Mouse (Mus musculus): ENCODE measurements around the gene Rrp9. TPM values are rescaled to one million over a fixed set of nuclear protein-coding genes. Genes with fewer than 3 reads are reported as not detected.

The Rrp9 gene
- total and polyA plus RNA-seq, 3 experiments: 315 to 395 TPM; not detected in 1

DNA sequence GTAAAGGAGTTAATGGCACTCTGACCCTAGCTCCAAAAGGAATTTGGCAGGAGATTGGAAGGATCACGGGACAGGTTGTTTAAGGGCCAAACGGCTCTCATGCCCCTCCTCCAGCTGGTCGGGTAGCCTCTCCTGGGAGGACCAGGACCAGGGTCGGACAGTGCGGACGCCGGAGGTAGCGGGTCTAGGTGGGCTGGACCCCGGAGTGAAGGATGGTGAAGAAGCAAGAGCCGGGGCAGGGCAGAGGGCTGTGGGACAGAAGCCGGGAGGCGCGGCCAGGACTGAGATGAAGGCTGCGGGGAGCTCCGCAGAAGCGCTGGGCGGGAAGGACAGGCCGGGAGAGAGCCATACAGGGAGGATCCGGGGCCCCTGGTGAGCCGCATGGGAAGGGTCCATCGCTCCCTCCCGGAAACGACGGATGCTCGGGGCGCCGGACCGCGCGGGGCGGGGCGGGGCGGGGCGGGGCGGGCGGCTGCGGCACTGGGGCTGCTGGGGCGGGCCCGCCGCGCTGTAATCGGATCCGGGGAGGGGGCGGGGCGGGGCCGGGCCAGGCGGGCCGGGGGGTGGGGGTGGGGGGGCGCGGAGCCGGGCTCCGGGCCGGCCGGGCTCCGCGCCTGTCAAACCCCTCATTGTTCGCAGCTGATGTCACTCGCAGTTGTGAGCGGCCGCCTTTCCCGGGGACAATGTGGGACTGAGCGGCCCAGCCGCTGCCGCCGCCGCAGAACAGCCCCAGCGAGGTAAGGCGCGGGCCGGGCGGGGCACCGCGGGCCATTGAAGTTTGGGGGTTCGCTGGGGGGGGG is 22.3 kb upstream of the Rrp9 start, which contains the start of gene Pcbp4:
Gene Pcbp4, plus strand, starts transcription at position 21 of the 800 bp plus-strand sequence.
- TF ChIP-seq GABPA (IDR thresholded peaks at IDR 0.05; ENCODE audit: low read depth, low read length): no peak
- TF ChIP-seq NELFE (IDR thresholded peaks at IDR 0.05; ENCODE audit: low read depth, low read length): peak; percentile 18; the same call in 1 of the 2 replicates
- TF ChIP-seq POLR2A (IDR thresholded peaks at IDR 0.05; ENCODE audit: control insufficient read depth in 1 of 2, insufficient read depth in 1 of 2, low read depth in 1 of 2, low read length in 2 of 2, poor library complexity in 1 of 2): peak in 1 of 2 experiments; percentile 51; a peak in 2 of 4 replicates
- no peak for TF ChIP-seq ZNF384 (IDR thresholded peaks at IDR 0.05; ENCODE audit: low read depth, low read length)
- 0 out of 2 replicates have a peak, but pooled peaks have one; percentile 36 for TF ChIP-seq SIN3A (IDR thresholded peaks at IDR 0.05; ENCODE audit: low read length)
- peaks cover 3% of the 10 kb centered on the region; the same call in 1 of the 2 replicates for H3K79me2 ChIP-seq (ENCODE audit: control insufficient read depth, insufficient read depth, low read length, poor library complexity)
- peaks cover 0 to 3% of the 10 kb centered on the region in 2 experiments; a peak in 2 of 4 replicates for H3K4me1 ChIP-seq (ENCODE audit: control insufficient read depth in 1 of 2, insufficient read depth in 2 of 2, low read length in 2 of 2)
- no peaks in the 10 kb centered on the region for H3K27me3 ChIP-seq (ENCODE audit: control insufficient read depth in 1 of 2, insufficient read depth in 2 of 2, low read length in 2 of 2)
- no peak within 1 kb of the TSS for H3K27ac ChIP-seq (ENCODE audit: control insufficient read depth, low read depth, low read length)
- H3K9ac ChIP-seq (ENCODE audit: control insufficient read depth, low read depth, low read length, poor library complexity, severe bottlenecking): peak within 1 kb of the TSS; percentile 75
- no peaks in the 10 kb centered on the region for H3K9me3 ChIP-seq (replicated peaks; ENCODE audit: insufficient read depth, low read length)
- peak within 1 kb of the TSS; percentile 66 to 95 for H3K4me3 ChIP-seq (ENCODE audit: control insufficient read depth in 1 of 2, insufficient read depth in 1 of 2, low read depth in 2 of 2, low read length in 2 of 2)
- peak; percentile 55 for DNase-seq (ENCODE audit: low read depth, low spot score)
- H3K36me3 ChIP-seq (ENCODE audit: control insufficient read depth in 1 of 2, insufficient read depth in 2 of 2, low read length in 2 of 2): peaks cover 0 to 2% of the 10 kb centered on the region in 2 experiments; a peak in 2 of 4 replicates

DNA sequence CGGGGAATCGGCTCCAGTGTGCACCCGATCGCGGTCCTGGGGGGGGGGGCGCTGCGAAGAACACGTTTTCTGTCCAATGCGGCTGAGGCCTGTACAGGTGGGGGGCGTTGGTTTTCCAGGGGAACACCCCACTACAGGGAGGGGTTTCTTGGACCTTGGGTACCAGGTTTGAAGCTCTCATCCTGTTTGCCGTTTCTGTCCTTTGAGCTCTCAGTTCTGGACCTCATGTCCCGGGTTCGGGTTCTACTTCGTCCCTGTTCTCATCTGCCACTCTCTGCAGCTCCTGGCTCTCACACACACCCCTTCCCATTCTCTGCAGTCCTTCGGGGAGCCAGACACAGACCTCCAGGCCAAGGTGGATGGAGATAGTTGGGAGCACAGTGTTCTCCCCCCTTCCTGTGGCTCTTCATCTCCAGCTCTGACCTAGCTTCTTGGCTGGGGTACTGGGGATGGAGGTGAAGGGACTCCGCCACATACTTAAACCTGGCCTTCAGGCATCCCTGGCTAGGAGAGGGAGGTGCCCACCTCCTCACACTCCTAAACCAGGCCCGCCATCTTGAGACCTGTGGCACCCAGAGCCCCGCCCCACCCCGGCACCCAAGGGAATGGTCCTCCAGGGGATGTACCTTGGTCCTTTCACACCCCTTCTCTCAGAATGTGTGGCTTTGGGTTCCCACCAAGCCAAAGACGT is 21.5 kb upstream of the Rrp9 start:
- TF ChIP-seq NRF1 (IDR thresholded peaks at IDR 0.05; ENCODE audit: insufficient read depth, low read depth, low read length, poor library complexity, severe bottlenecking): no peak
- no peak for TF ChIP-seq CHD1 (IDR thresholded peaks at IDR 0.05; ENCODE audit: low read depth, low read length)
- DNase-seq (ENCODE audit: low read depth, low spot score): peak; percentile 50
- Histone ChIP-seq H3K4me1 (ENCODE audit: control insufficient read depth in 1 of 2, insufficient read depth in 2 of 2, low read length in 2 of 2) (peaks cover 0 to 3% of the 10 kb centered on the region in 2 experiments; a peak in 2 of 4 replicates), H3K4me3 (ENCODE audit: control insufficient read depth in 1 of 2, insufficient read depth in 1 of 2, low read depth in 2 of 2, low read length in 2 of 2) (peak overlapping the region; percentile 49 to 89), H3K9me3 (replicated peaks; ENCODE audit: insufficient read depth, low read length) (no peaks in the 10 kb centered on the region), H3K79me2 (ENCODE audit: control insufficient read depth, insufficient read depth, low read length, poor library complexity) (no peaks in the 10 kb centered on the region; the same call in 1 of the 2 replicates), H3K36me3 (ENCODE audit: control insufficient read depth in 1 of 2, insufficient read depth in 2 of 2, low read length in 2 of 2) (peaks cover 0 to 2% of the 10 kb centered on the region in 2 experiments; a peak in 2 of 4 replicates), H3K27ac (ENCODE audit: control insufficient read depth, low read depth, low read length) (no peak overlapping the region), H3K27me3 (ENCODE audit: control insufficient read depth in 1 of 2, insufficient read depth in 2 of 2, low read length in 2 of 2) (no peaks in the 10 kb centered on the region), H3K9ac (ENCODE audit: control insufficient read depth, low read depth, low read length, poor library complexity, severe bottlenecking) (peak overlapping the region; percentile 75)

DNA sequence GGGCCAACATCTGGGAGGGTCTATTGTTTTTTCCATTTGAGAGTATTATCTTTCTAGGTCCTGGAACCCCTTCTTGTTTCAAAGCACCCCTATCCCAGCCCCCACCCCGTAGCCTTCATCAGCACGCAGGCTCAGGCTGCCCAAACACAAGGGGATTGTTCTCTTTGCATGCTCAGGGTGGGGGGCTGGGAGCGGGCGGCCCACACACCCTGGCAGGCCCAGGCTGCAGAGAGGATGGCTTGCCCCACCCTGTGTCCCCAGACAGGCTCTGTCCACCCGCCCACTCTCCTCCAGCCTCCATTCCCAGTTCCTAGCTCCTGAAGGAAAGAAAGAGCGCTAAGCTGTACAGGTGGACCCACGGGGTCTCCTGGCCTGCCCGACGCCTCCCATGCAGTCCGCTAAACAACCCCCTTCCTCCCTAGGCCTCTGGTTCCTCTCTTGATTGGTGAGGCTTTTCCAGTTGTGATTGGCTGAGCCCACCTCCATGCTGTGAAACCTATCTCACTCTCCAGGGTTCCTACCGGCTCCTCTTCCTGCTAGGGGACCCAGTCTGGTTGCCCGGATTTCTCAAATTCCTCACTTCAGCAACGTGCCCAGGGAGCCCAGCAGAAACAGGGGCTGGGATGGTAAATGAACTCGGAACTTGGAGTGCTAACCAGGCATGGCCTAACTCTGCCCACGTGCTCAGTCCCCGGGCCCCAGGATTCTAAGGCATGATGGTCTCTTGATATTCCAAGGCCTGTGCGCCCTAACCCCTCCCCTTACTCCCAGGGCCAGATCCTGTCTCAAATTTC is 20.7 kb upstream of the Rrp9 start:
- no peaks in the 10 kb centered on the region for H3K27me3 ChIP-seq (ENCODE audit: control insufficient read depth in 1 of 2, insufficient read depth in 2 of 2, low read length in 2 of 2)
- no peak for TF ChIP-seq CHD2 (IDR thresholded peaks at IDR 0.05; ENCODE audit: low read length)
- no peak for TF ChIP-seq USF1 (IDR thresholded peaks at IDR 0.05; ENCODE audit: low read depth, low read length)
- no peak for TF ChIP-seq NRF1 (IDR thresholded peaks at IDR 0.05; ENCODE audit: insufficient read depth, low read depth, low read length, poor library complexity, severe bottlenecking)
- no peak for TF ChIP-seq MAFK (IDR thresholded peaks at IDR 0.05; ENCODE audit: borderline replicate concordance, low read depth, low read length)
- no peak for TF ChIP-seq MXI1 (IDR thresholded peaks at IDR 0.05; ENCODE audit: low read depth, low read length)
- H3K4me3 ChIP-seq (ENCODE audit: control insufficient read depth in 1 of 2, insufficient read depth in 1 of 2, low read depth in 2 of 2, low read length in 2 of 2): no peak overlapping the region
- no peak for DNase-seq (ENCODE audit: low read depth, low spot score)
- no peaks in the 10 kb centered on the region; the same call in 1 of the 2 replicates for H3K79me2 ChIP-seq (ENCODE audit: control insufficient read depth, insufficient read depth, low read length, poor library complexity)
- peaks cover 0 to 3% of the 10 kb centered on the region in 2 experiments; a peak in 2 of 4 replicates for H3K4me1 ChIP-seq (ENCODE audit: control insufficient read depth in 1 of 2, insufficient read depth in 2 of 2, low read length in 2 of 2)
- H3K27ac ChIP-seq (ENCODE audit: control insufficient read depth, low read depth, low read length): no peak overlapping the region
- H3K36me3 ChIP-seq (ENCODE audit: control insufficient read depth in 1 of 2, insufficient read depth in 2 of 2, low read length in 2 of 2): peaks cover 0 to 2% of the 10 kb centered on the region in 2 experiments; a peak in 2 of 4 replicates
- no peak overlapping the region for H3K9ac ChIP-seq (ENCODE audit: control insufficient read depth, low read depth, low read length, poor library complexity, severe bottlenecking)
- no peaks in the 10 kb centered on the region for H3K9me3 ChIP-seq (replicated peaks; ENCODE audit: insufficient read depth, low read length)
